Mouse (Mus musculus): ENCODE results near the gene Atf2. TPM values are rescaled to one million over a fixed set of nuclear protein-coding genes. Genes with fewer than 3 reads are reported as not detected.

Atf2 gene
- total and polyA plus RNA-seq, 3 experiments, result 14.4 to 201 (median 69.8) TPM

- Histone ChIP-seq H3K4me1 (ENCODE audit: insufficient read depth, low read depth, low read length) (peaks cover 3% of the 10 kb centered on the region), H3K9me3 (replicated peaks) (no peaks in the 10 kb centered on the region), H3K27me3 (ENCODE audit: insufficient read depth, low read length) (peaks cover 19% of the 10 kb centered on the region), H3K36me3 (replicated peaks) (no peaks in the 10 kb centered on the region), H3K4me3 (ENCODE audit: low read depth, low read length) (no peak overlapping the region)
- ATAC-seq (ENCODE audit: extremely low read depth, insufficient number of reproducible peaks, low FRiP score, poor library complexity, severe bottlenecking) (no peak), DNase-seq (ENCODE audit: low spot score) (no peak)
- TF ChIP-seq CTCF (IDR thresholded peaks at IDR 0.05; ENCODE audit: low read depth, low read length) (no peak), GATA1 (IDR thresholded peaks at IDR 0.05; ENCODE audit: borderline replicate concordance, low read length) (no peak), GATA2 (IDR thresholded peaks at IDR 0.05; ENCODE audit: borderline replicate concordance, low read depth, low read length) (no peak), POLR2AphosphoS5 (IDR thresholded peaks at IDR 0.05; ENCODE audit: insufficient replicate concordance, low read depth, low read length) (no peak), TAL1 (conservative IDR thresholded peaks at IDR 0.05; ENCODE audit: low read depth, low read length) (no peak)
Observed at GRCm38 (mm10) chr2:73925539-73925938, 33.1 kb upstream of the Atf2 start.

- Histone ChIP-seq H3K4me1 (ENCODE audit: insufficient read depth, low read depth, low read length) (peaks cover 3% of the 10 kb centered on the region), H3K36me3 (replicated peaks) (no peaks in the 10 kb centered on the region), H3K9me3 (replicated peaks) (no peaks in the 10 kb centered on the region), H3K27me3 (ENCODE audit: insufficient read depth, low read length) (peaks cover 21% of the 10 kb centered on the region), H3K4me3 (ENCODE audit: low read depth, low read length) (no peak overlapping the region)
- no peak for TF ChIP-seq POLR2AphosphoS5 (IDR thresholded peaks at IDR 0.05; ENCODE audit: insufficient replicate concordance, low read depth, low read length)
- TF ChIP-seq GATA2 (IDR thresholded peaks at IDR 0.05; ENCODE audit: borderline replicate concordance, low read depth, low read length), result no peak
- no peak for TF ChIP-seq CTCF (IDR thresholded peaks at IDR 0.05; ENCODE audit: low read depth, low read length)
- DNase-seq (ENCODE audit: low spot score), result no peak
- no peak for ATAC-seq (ENCODE audit: extremely low read depth, insufficient number of reproducible peaks, low FRiP score, poor library complexity, severe bottlenecking)
Observed at GRCm38 (mm10) chr2:73925089-73925488, 32.6 kb upstream of the Atf2 start.

GRCm38 (mm10) chr2:73919642-73920041 lies 27.2 kb upstream of the Atf2 start:
- ATAC-seq (ENCODE audit: extremely low read depth, insufficient number of reproducible peaks, low FRiP score, poor library complexity, severe bottlenecking) (no peak), DNase-seq (ENCODE audit: low spot score) (no peak)
- Histone ChIP-seq H3K4me3 (ENCODE audit: low read depth, low read length) (no peak overlapping the region), H3K4me1 (ENCODE audit: insufficient read depth, low read depth, low read length) (peaks cover 3% of the 10 kb centered on the region), H3K27me3 (ENCODE audit: insufficient read depth, low read length) (peaks cover 25% of the 10 kb centered on the region), H3K9me3 (replicated peaks) (no peaks in the 10 kb centered on the region), H3K36me3 (replicated peaks) (no peaks in the 10 kb centered on the region)
- TF ChIP-seq TAL1 (conservative IDR thresholded peaks at IDR 0.05; ENCODE audit: low read depth, low read length) (no peak), GATA1 (IDR thresholded peaks at IDR 0.05; ENCODE audit: borderline replicate concordance, low read length) (no peak), POLR2AphosphoS5 (IDR thresholded peaks at IDR 0.05; ENCODE audit: insufficient replicate concordance, low read depth, low read length) (no peak), CTCF (IDR thresholded peaks at IDR 0.05; ENCODE audit: low read depth, low read length) (no peak), GATA2 (IDR thresholded peaks at IDR 0.05; ENCODE audit: borderline replicate concordance, low read depth, low read length) (no peak)

GRCm38 (mm10) chr2:73912264-73912663 lies 19.8 kb upstream of the Atf2 start:
- Histone ChIP-seq H3K27me3 (ENCODE audit: insufficient read depth, low read length) (peaks cover 3% of the 10 kb centered on the region; the same call in 1 of the 2 replicates), H3K4me3 (ENCODE audit: low read depth, low read length) (peak overlapping the region; percentile 96), H3K4me1 (ENCODE audit: insufficient read depth, low read depth, low read length) (peaks cover 26% of the 10 kb centered on the region), H3K36me3 (replicated peaks) (peaks cover 28% of the 10 kb centered on the region), H3K9me3 (replicated peaks) (no peaks in the 10 kb centered on the region)
- ATAC-seq (ENCODE audit: extremely low read depth, insufficient number of reproducible peaks, low FRiP score, poor library complexity, severe bottlenecking), result no peak
- peak; percentile 9 for DNase-seq (ENCODE audit: low spot score)
- TF ChIP-seq GATA2 (IDR thresholded peaks at IDR 0.05; ENCODE audit: borderline replicate concordance, low read depth, low read length) (no peak), POLR2AphosphoS5 (IDR thresholded peaks at IDR 0.05; ENCODE audit: insufficient replicate concordance, low read depth, low read length) (no peak), CTCF (IDR thresholded peaks at IDR 0.05; ENCODE audit: low read depth, low read length) (no peak), TAL1 (conservative IDR thresholded peaks at IDR 0.05; ENCODE audit: low read depth, low read length) (no peak), GATA1 (IDR thresholded peaks at IDR 0.05; ENCODE audit: borderline replicate concordance, low read length) (no peak)

- Histone ChIP-seq H3K36me3 (replicated peaks) (peaks cover 36% of the 10 kb centered on the region), H3K27me3 (ENCODE audit: insufficient read depth, low read length) (peaks cover 3% of the 10 kb centered on the region; the same call in 1 of the 2 replicates), H3K4me3 (ENCODE audit: low read depth, low read length) (peak within 1 kb of the TSS; percentile 96), H3K4me1 (ENCODE audit: insufficient read depth, low read depth, low read length) (peaks cover 26% of the 10 kb centered on the region), H3K9me3 (replicated peaks) (no peaks in the 10 kb centered on the region)
- no peak for TF ChIP-seq CTCF (IDR thresholded peaks at IDR 0.05; ENCODE audit: low read depth, low read length)
- peak; percentile 80 for DNase-seq (ENCODE audit: low spot score)
- peak; percentile 83 for ATAC-seq (ENCODE audit: extremely low read depth, insufficient number of reproducible peaks, low FRiP score, poor library complexity, severe bottlenecking)
Observed at GRCm38 (mm10) chr2:73911175-73911700, 18.8 kb upstream of the Atf2 start, which contains the start of gene Atp5g3. Atp5g3 (minus strand) TSS chr2:73911326.

GRCm38 (mm10) chr2:73910571-73911174 lies 18.2 kb upstream of the Atf2 start:
- H3K4me1 ChIP-seq (ENCODE audit: insufficient read depth, low read depth, low read length), result peaks cover 26% of the 10 kb centered on the region
- ATAC-seq (ENCODE audit: extremely low read depth, insufficient number of reproducible peaks, low FRiP score, poor library complexity, severe bottlenecking) (peak; percentile 26; the same call in 1 of the 2 replicates), DNase-seq (ENCODE audit: low spot score) (peak; percentile 30)
- no peak for TF ChIP-seq GATA1 (IDR thresholded peaks at IDR 0.05; ENCODE audit: borderline replicate concordance, low read length)
- no peak for TF ChIP-seq TAL1 (conservative IDR thresholded peaks at IDR 0.05; ENCODE audit: low read depth, low read length)
- peak overlapping the region; percentile 96 for H3K4me3 ChIP-seq (ENCODE audit: low read depth, low read length)
- no peaks in the 10 kb centered on the region for H3K9me3 ChIP-seq (replicated peaks)
- H3K27me3 ChIP-seq (ENCODE audit: insufficient read depth, low read length), result peaks cover under 1% of the 10 kb centered on the region; the same call in 1 of the 2 replicates
- peaks cover 36% of the 10 kb centered on the region for H3K36me3 ChIP-seq (replicated peaks)
